Mouse (Mus musculus) cerebellum, adult 2 months (tissue): ENCODE data around the gene Olfr983.

ENCODE experiments used
- CTCF ChIP-seq: fragments of 200-500 bp; IDR thresholded peaks from 2 replicates; pipeline ENCODE4 v1.5.1; 2011; ENCODE audit warnings: low read depth, mild to moderate bottlenecking, control low read depth, low read length, moderate library complexity, borderline replicate concordance; ENCODE audit not compliant: insufficient read depth
- POLR2A ChIP-seq: fragments of 200-500 bp; IDR thresholded peaks from 2 replicates; pipeline ENCODE4 v1.6.1; 2011; ENCODE audit warnings: low read length, control low read depth, borderline replicate concordance; ENCODE audit not compliant: insufficient read depth

- TF ChIP-seq POLR2A (no peak), CTCF (no peak)
These were observed 43.7 kb upstream of the Olfr983 start for GRCm38 (mm10) chr9:40136987-40137688.
